Mouse (Mus musculus) embryonic facial prominence, embryonic 11.5 days (tissue): ENCODE measurements around the gene Bet1l. TPM values are rescaled to one million over a fixed set of nuclear protein-coding genes. Genes with fewer than 3 reads are reported as not detected.

Experiments used
- ATAC-seq: fragments of 200-750 bp; cut with Nextera tagmentation; replicated peaks from 2 replicates; pipeline ENCODE4 v1.8.0; 2017; ENCODE audit warnings: low read depth; ENCODE audit not compliant: insufficient number of reproducible peaks, low FRiP score, low TSS enrichment
- DNase-seq: peaks from one replicate; pipeline ENCODE4 v3.0.0-alpha.2; 2015; ENCODE audit warnings: low spot score
- H3K27ac ChIP-seq: fragments of 300-500 bp; sonication (generic); replicated peaks from 2 replicates; pipeline ENCODE4 v1.5.1; 2014; ENCODE audit warnings: mild to moderate bottlenecking, low read depth, low read length, control low read depth
- H3K27me3 ChIP-seq: fragments of 300-500 bp; sonication (generic); 2 replicates; pipeline ENCODE4 v1.6.1; 2014; ENCODE audit warnings: mild to moderate bottlenecking, low read length, moderate library complexity, mixed read lengths; ENCODE audit not compliant: control insufficient read depth, insufficient read depth
- H3K36me3 ChIP-seq: fragments of 300-500 bp; sonication (generic); replicated peaks from 2 replicates; pipeline ENCODE4 v1.6.1; 2014; ENCODE audit warnings: low read depth, mild to moderate bottlenecking, low read length, moderate library complexity, mixed read lengths; ENCODE audit not compliant: control insufficient read depth, insufficient read depth
- H3K4me1 ChIP-seq: fragments of 300-500 bp; sonication (generic); 2 replicates; pipeline ENCODE4 v1.6.1; 2014; ENCODE audit warnings: low read length, mixed read lengths; ENCODE audit not compliant: control insufficient read depth, insufficient read depth
- H3K4me2 ChIP-seq: fragments of 300-500 bp; sonication (generic); 2 replicates; pipeline ENCODE4 v1.6.1; 2014; ENCODE audit warnings: low read depth, mild to moderate bottlenecking, control low read depth, low read length, moderate library complexity
- H3K4me3 ChIP-seq: fragments of 300-500 bp; sonication (generic); 2 replicates; pipeline ENCODE4 v1.5.1; 2014; ENCODE audit warnings: low read depth, low read length, control low read depth
- H3K9ac ChIP-seq: fragments of 300-500 bp; sonication (generic); replicated peaks from 2 replicates; pipeline ENCODE4 v1.6.1; 2014; ENCODE audit warnings: mild to moderate bottlenecking, control low read depth, low read length
- H3K9me3 ChIP-seq: fragments of 300-500 bp; sonication (generic); replicated peaks from 2 replicates; pipeline ENCODE4 v1.6.1; 2016; ENCODE audit warnings: mild to moderate bottlenecking, low read length, inconsistent platforms, mixed read lengths; ENCODE audit not compliant: control insufficient read depth
- WGBS: fragments of 180-500 bp; shearing (Covaris S2); extraction: QIAGEN DNeasy Blood & Tissue Kit; methylation state at CpG from one replicate; pipeline ENCODE4 v1.1.7; 2014; 5-methylcytosine and 5-hydroxymethylcytosine counted together
- polyA plus RNA-seq: library from polyadenylated mRNA; unstranded; fragments of >200 nt; fragmentation: Nextera tagmentation; extraction: Ambion mirVana; gene quantifications from 2 replicates; pipeline ENCODE4 v1.2.1, GENCODE M21; 2014

Gene Bet1l
- polyA plus RNA-seq, 1 experiment from 2014 or later: 31.8 TPM

DNA sequence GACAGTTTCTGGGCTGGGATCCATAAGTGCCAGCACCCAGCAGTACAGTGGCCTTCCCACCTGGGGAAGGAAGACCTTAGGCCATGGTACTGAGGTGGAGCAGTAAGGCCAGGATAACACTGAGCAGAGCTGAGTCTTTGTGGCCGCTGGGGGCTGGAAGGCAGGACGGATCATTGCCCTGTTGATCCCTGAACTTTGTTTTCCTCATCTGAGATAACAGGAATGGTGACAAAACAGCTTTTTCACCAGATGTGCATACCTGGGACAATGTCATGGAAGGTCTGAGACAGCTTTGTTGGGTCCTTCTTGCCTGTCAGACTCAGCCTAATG, 21.7 kb downstream of the Bet1l start:
- Histone ChIP-seq H3K27me3 (no peaks in the 10 kb centered on the region), H3K27ac (no peak overlapping the region)
- no peak for ATAC-seq

DNA sequence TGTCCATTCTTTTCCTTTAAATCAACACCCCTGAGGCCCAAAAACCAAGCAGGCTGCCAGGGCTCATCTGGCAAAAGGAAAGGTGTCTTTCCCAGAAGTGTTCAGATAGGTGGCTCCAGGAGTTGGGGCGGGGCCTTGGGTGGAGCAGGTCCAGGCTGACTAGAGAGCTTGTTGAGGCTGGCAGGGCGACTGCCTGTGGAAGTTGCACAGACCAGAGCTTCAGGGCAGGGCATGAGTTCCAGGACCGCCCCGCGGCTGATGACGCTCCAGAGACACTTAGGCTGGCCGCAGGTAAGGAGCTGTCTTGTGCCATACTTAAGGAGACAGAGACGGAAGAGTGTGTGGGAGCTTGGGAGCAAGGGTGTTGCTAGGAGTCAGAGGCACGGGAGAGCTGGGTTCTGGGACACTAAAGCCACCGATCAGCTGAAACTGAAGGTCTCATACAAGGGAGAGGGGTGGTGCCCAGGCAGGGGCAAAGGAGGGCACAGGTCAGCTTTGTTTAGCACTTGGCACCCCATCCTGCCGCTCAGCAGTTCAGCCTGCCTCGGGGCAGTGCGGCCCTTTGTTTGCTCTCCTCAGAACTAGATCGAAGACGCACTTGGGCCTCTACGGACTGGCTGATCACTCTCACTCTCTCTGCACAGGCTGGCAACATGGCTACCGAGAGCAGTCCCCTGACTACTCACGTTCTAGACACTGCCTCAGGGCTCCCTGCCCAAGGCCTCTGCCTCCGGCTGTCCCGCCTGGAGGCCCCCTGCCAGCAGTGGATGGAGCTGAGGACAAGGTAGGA, 22.2 kb downstream of the Bet1l start, which contains the start of gene Urah:
Gene Urah (plus strand): TSS at position 51 of the 790 bp plus-strand sequence.
- Histone ChIP-seq H3K27ac (no peak within 1 kb of the TSS), H3K4me3 (no peak within 1 kb of the TSS), H3K4me1 (no peaks in the 10 kb centered on the region), H3K27me3 (no peaks in the 10 kb centered on the region), H3K9me3 (no peaks in the 10 kb centered on the region), H3K36me3 (no peaks in the 10 kb centered on the region), H3K4me2 (no peak within 1 kb of the TSS), H3K9ac (no peak within 1 kb of the TSS)
- ATAC-seq (no peak; the same call in 1 of the 2 replicates), DNase-seq (peak; percentile 8)
- WGBS: 40% methylated on average over 20 of the region's 20 CpGs

More for the DNA sequence above, 21.7 kb downstream of the Bet1l start:
- no peaks in the 10 kb centered on the region for H3K9me3 ChIP-seq
- WGBS: 75% methylated on average over 2 of the region's 2 CpGs
- H3K4me1 ChIP-seq: no peaks in the 10 kb centered on the region
- no peak overlapping the region for H3K4me3 ChIP-seq
- no peak overlapping the region for H3K9ac ChIP-seq
- H3K36me3 ChIP-seq: no peaks in the 10 kb centered on the region
- H3K4me2 ChIP-seq: no peak overlapping the region
- no peak for DNase-seq

DNA sequence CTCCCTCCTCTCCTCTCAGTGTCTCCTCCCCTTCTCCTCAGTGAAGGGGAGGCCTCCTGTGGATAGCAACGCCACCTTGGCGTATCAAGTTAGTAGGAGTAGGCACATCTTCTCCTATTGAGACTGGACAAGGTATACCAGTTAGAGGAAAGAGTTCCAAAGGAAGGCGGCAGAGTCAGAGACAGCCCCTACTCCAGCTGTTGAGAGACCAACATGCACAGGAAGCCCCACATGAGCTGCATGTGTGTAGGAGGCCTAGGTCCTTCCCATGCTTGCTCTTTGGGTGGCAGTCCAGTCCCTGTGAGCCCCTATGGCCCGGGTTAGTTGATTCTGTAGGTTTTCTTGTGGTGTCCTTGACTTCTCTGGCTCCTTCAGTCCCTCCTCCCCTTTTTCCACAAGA, 24.0 kb downstream of the Bet1l start:
- no peak overlapping the region for H3K4me2 ChIP-seq
- H3K27me3 ChIP-seq: no peaks in the 10 kb centered on the region
- no peak overlapping the region for H3K27ac ChIP-seq
- H3K36me3 ChIP-seq: no peaks in the 10 kb centered on the region
- H3K9ac ChIP-seq: no peak overlapping the region
- DNase-seq (no peak), ATAC-seq (no peak)
- no peak overlapping the region for H3K4me3 ChIP-seq
- H3K4me1 ChIP-seq: no peaks in the 10 kb centered on the region
- H3K9me3 ChIP-seq: no peaks in the 10 kb centered on the region
- WGBS: 86% methylated on average over 4 of the region's 4 CpGs

DNA sequence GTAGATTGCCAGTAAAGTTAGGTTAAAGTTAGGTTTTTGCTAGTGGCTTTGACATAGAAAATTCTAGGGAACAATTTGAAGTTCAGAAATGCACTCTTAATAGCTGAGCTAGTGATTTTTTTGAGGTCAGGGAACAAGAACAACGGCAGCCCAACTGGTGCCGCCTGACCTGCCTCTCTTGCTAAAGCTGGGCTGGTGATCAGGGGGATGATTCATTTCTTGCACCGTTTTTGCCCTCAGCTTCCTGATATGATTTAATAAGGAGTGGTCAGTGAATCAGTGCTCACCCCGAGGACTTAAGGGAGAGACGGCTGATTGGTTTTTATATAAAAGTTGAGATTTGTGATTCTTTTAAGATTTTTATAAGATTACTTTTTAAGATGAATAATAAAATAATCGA, 25.9 kb downstream of the Bet1l start:
- Histone ChIP-seq H3K9me3 (no peaks in the 10 kb centered on the region), H3K27ac (no peak overlapping the region), H3K36me3 (no peaks in the 10 kb centered on the region), H3K4me2 (no peak overlapping the region), H3K4me1 (no peaks in the 10 kb centered on the region), H3K4me3 (no peak overlapping the region), H3K27me3 (no peaks in the 10 kb centered on the region), H3K9ac (no peak overlapping the region)
- ATAC-seq: no peak
- 69% methylated on average over 6 of the region's 6 CpGs for WGBS
- no peak for DNase-seq

DNA sequence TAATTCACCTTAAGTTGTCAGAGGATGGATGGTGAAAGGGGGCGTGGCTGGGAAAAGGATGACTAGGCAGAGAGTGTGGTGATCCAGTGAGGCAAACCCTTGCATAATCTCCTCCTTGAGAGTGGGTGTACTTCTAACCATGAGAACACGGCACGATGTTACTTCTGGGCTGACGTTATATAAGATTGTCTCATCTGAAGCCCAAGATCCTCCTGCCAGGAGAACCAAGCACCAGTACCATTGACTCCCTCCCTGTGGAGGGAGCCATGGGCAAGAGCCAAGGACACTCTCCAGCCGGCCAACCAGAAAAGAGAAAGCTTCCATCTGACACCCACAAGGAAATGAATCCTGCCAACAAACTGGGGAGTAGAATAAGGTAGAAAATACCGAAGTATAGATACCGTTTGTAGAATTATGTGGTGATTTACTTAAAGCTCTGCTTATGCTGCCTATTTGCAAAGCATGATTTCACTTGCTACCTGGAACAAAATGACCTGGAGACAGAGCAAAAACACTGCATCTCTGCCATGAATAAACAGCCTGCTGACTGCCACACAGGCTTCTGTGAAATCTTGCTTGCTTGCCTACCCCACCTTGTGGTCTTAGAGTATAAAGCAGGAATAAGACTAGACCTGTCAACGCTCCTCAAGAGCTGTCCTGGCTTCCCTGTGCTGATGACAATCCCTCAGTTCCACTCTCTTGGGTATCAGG, 29.1 kb downstream of the Bet1l start:
- Histone ChIP-seq H3K27me3 (no peaks in the 10 kb centered on the region), H3K4me1 (no peaks in the 10 kb centered on the region), H3K4me2 (no peak overlapping the region), H3K9me3 (no peaks in the 10 kb centered on the region), H3K27ac (no peak overlapping the region), H3K9ac (no peak overlapping the region), H3K36me3 (no peaks in the 10 kb centered on the region), H3K4me3 (no peak overlapping the region)
- ATAC-seq (no peak), DNase-seq (peak; percentile 45)
- 38% methylated on average over 8 of the region's 8 CpGs for WGBS

DNA sequence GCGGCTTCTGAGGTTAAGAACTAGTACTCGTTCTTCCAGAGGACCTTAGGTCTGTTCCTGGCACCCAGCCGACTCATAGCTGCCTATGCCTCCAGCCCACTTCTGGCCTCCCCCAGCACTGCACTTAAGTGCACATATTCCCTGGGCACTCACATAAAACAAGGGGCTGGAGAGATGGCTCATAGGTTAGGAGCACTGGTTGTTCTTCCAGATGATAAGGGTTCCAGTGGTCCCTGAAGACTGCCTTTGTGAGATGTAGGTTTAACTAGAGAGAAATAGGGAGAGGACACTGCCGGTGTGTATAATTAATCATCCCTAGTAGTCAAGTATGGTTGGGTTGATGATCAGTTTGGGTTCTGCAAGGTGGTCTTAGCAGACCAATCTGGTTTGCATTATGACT, 34.6 kb downstream of the Bet1l start:
- no peak overlapping the region for H3K9ac ChIP-seq
- H3K27ac ChIP-seq: no peak overlapping the region
- no peaks in the 10 kb centered on the region for H3K4me1 ChIP-seq
- no peak for ATAC-seq
- H3K27me3 ChIP-seq: no peaks in the 10 kb centered on the region
- H3K4me2 ChIP-seq: no peak overlapping the region
- H3K9me3 ChIP-seq: no peaks in the 10 kb centered on the region
- H3K36me3 ChIP-seq: no peaks in the 10 kb centered on the region
- 86% methylated on average over 4 of the region's 4 CpGs for WGBS
- H3K4me3 ChIP-seq: no peak overlapping the region
- no peak for DNase-seq

DNA sequence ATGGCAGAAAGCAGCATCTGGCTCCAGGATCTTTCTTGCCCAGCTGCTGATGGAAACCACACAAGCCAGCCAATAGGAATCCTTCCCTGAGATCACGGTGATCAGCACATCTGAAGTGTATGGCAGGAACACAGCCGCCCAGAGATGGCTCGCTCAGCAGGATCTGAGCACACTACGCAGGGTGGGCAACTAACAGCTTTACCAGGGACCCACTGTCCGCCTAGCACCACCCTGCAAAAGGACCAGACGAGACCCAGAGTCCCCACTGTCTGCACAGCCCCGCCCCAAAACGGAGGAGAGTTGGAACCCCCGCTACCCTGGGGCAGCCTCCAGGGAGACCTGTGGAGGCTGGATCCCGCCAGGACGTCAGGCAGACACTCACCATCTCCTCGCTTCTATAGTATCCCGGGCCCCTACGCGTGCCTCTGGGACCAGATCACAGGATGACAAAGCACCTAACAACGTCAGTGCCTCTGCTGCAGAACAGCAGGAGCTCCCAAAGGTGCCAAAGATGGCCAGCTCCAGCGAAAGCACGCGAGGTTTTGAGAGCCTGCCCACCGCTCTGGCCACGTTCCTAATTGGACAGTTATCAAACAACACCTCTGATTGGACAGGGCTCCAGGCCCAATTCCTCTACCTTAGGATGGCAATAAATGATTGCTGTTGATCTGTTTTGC, 35.6 kb downstream of the Bet1l start, which contains the start of gene Zfp941:
Gene Zfp941 (minus strand): TSS at position 526 of the 677 bp plus-strand sequence.
- no peaks in the 10 kb centered on the region for H3K27me3 ChIP-seq
- peak within 1 kb of the TSS; percentile 72 for H3K4me2 ChIP-seq
- H3K27ac ChIP-seq: no peak within 1 kb of the TSS
- WGBS: 1% methylated on average over 20 of the region's 21 CpGs
- peak; percentile 91 for ATAC-seq
- H3K9ac ChIP-seq: peak within 1 kb of the TSS; percentile 67
- no peaks in the 10 kb centered on the region for H3K4me1 ChIP-seq
- peak; percentile 77 for DNase-seq
- H3K9me3 ChIP-seq: no peaks in the 10 kb centered on the region
- peak within 1 kb of the TSS; percentile 55 for H3K4me3 ChIP-seq
- no peaks in the 10 kb centered on the region for H3K36me3 ChIP-seq

DNA sequence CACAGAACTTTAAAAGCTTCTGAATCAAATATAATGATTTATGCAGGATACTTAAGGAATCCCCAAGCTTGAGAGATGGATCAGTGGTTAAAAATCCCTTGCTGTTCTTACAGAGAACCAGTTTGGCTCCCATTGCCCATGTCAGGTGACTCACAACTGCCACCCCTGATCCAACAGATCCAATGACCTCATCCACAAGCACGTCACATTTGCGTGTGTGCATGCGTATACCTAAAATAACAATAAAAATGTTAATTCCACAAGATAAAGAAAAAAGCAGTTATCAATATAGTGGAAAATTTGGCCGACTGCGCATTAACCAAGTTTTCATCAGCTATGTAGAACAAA, 36.1 kb downstream of the Bet1l start:
- no peak overlapping the region for H3K9ac ChIP-seq
- H3K27ac ChIP-seq: no peak overlapping the region
- peak overlapping the region; percentile 55 for H3K4me3 ChIP-seq
- no peak for DNase-seq
- no peaks in the 10 kb centered on the region for H3K36me3 ChIP-seq
- peak overlapping the region; percentile 72 for H3K4me2 ChIP-seq
- no peaks in the 10 kb centered on the region for H3K9me3 ChIP-seq
- no peaks in the 10 kb centered on the region for H3K4me1 ChIP-seq
- H3K27me3 ChIP-seq: no peaks in the 10 kb centered on the region
- no peak for ATAC-seq
- WGBS: 50% methylated on average over 5 of the region's 5 CpGs
